Mouse (Mus musculus) lung, postnatal 4 days (tissue): ENCODE results near the gene Traf5.

Source experiments
- DNase-seq, 2 experiments: peaks; one replicate each; pipeline ENCODE4 v3.0.0; 2021

Gene Traf5

GRCm38 (mm10) chr1:192091806-192092772 is at the start of gene Traf5:
Gene Traf5 (minus strand): TSS chr1:192092559.
- peak; percentile 98 to 99 for DNase-seq

GRCm38 (mm10) chr1:192140313-192140712 is 48.0 kb upstream of the Traf5 start:
- no peak for DNase-seq

GRCm38 (mm10) chr1:192137926-192138910 is 45.9 kb upstream of the Traf5 start, which contains the start of gene Rcor3:
Gene Rcor3 (minus strand): TSS chr1:192138062.
- peak; percentile 86 to 93 for DNase-seq

- DNase-seq, result no peak
Observed at GRCm38 (mm10) chr1:192137291-192137925, 45.0 kb upstream of the Traf5 start.

- DNase-seq, result peak; percentile 84 to 92
Observed at GRCm38 (mm10) chr1:192136561-192137290, 44.4 kb upstream of the Traf5 start.

GRCm38 (mm10) chr1:192130202-192130601 is 37.8 kb upstream of the Traf5 start:
- DNase-seq, result no peak

GRCm38 (mm10) chr1:192128343-192128742 is 36.0 kb upstream of the Traf5 start:
- no peak for DNase-seq

GRCm38 (mm10) chr1:192125761-192126160 is 33.4 kb upstream of the Traf5 start:
- no peak for DNase-seq

- DNase-seq, result no peak
Observed at GRCm38 (mm10) chr1:192116262-192116661, 23.9 kb upstream of the Traf5 start.

GRCm38 (mm10) chr1:192115378-192115777 is 23.0 kb upstream of the Traf5 start:
- no peak for DNase-seq

- DNase-seq, result no peak
Observed at GRCm38 (mm10) chr1:192109169-192109568, 16.8 kb upstream of the Traf5 start.

- peak in 1 of 2 experiments; percentile 32 for DNase-seq
Observed at GRCm38 (mm10) chr1:192107352-192107751, 15.0 kb upstream of the Traf5 start.

- DNase-seq, result no peak
Observed at GRCm38 (mm10) chr1:192105902-192106389, 13.6 kb upstream of the Traf5 start.

GRCm38 (mm10) chr1:192104021-192104420 is 11.7 kb upstream of the Traf5 start:
- DNase-seq, result no peak

GRCm38 (mm10) chr1:192103176-192103575 is 10.8 kb upstream of the Traf5 start:
- DNase-seq, result no peak

- no peak for DNase-seq
Observed at GRCm38 (mm10) chr1:192101359-192101758, 9.0 kb upstream of the Traf5 start.

GRCm38 (mm10) chr1:192100742-192101141 is 8.4 kb upstream of the Traf5 start:
- DNase-seq, result no peak

GRCm38 (mm10) chr1:192095626-192096025 is 3.3 kb upstream of the Traf5 start:
- DNase-seq, result no peak

GRCm38 (mm10) chr1:192094451-192095170 is 2.3 kb upstream of the Traf5 start:
- peak in 1 of 2 experiments; percentile 75 for DNase-seq

- peak; percentile 85 to 90 for DNase-seq
Observed at GRCm38 (mm10) chr1:192092879-192093660, 711 bp upstream of the Traf5 start.
